Mouse (Mus musculus) Patski (cell line): ENCODE measurements around the gene 1110059E24Rik. TPM values are rescaled to one million over a fixed set of nuclear protein-coding genes. Genes with fewer than 3 reads are reported as not detected.

Experiments
- ATAC-seq: fragments of 100-300 bp; one replicate; pipeline ENCODE4 v1.8.0; 2021
- CTCF ChIA-PET: fragments of 350-600 bp; sonication (Branson Sonifier 250); formaldehyde crosslinking; loops from one replicate; lab custom pipeline; 2022; ENCODE audit warnings: inconsistent platforms; lab: Charles Lee
- POLR2A ChIA-PET: fragments of 350-600 bp; sonication (Branson Sonifier 250); formaldehyde crosslinking; loops from one replicate; lab custom pipeline; 2022; ENCODE audit warnings: antibody characterized with exemption, inconsistent platforms; lab: Charles Lee
- DNase-seq: peaks from one replicate; pipeline ENCODE4 v3.0.0-alpha.2; 2011; ENCODE audit warnings: low read depth, low spot score
- H3K27me3 ChIP-seq: fragments of 371-371 bp; one replicate; pipeline ENCODE4 v1.5.1; 2021
- CTCF ChIP-seq: fragments of 100-300 bp; IDR thresholded peaks from one replicate; pipeline ENCODE4 v1.5.1; 2021
- in situ Hi-C: fragments of 300-500 bp; cut with MboI; formaldehyde crosslinking; loops from 3 replicates; pipeline ENCODE4 v1.11.1; 2018; ENCODE audit warnings: low pct_unique_long_range_greater_than_20kb, mixed read lengths
- polyA plus RNA-seq: library from polyadenylated mRNA; unstranded; gene quantifications from one replicate; pipeline ENCODE4 v1.2.3, GENCODE M21; 2021

1110059E24Rik gene
- polyA plus RNA-seq, 1 experiment from 2014 or later, result 37.7 TPM

GRCm38 (mm10) chr19:21563789-21564460 is 88.9 kb downstream of the 1110059E24Rik start:
- peaks cover 15% of the 10 kb centered on the region for H3K27me3 ChIP-seq
- POLR2A ChIA-PET, result no interaction called here
- peak; percentile 93 for TF ChIP-seq CTCF
- CTCF ChIA-PET, result interaction anchor here (1.1 to 1.4 kb wide), 3 partner anchors 172 to 199 kb away, joined by 3 to 4 read pairs (median 3); no protein-coding TSS in a partner anchor
- ATAC-seq, result peak; percentile 89
- peak; percentile 17 for DNase-seq
- in situ Hi-C loops, result loop anchor here (5.0 to 10.0 kb wide), 4 partner anchors 192 to 767 kb away; no protein-coding TSS in a partner anchor

GRCm38 (mm10) chr19:21562996-21563395 is 89.8 kb downstream of the 1110059E24Rik start:
- in situ Hi-C loops, result loop anchor here (5.0 to 10.0 kb wide), 4 partner anchors 191 to 766 kb away; no protein-coding TSS in a partner anchor
- no peak for TF ChIP-seq CTCF
- ChIA-PET CTCF (no interaction called here), POLR2A (no interaction called here)
- H3K27me3 ChIP-seq, result peaks cover 23% of the 10 kb centered on the region
- no peak for DNase-seq
- ATAC-seq, result no peak

- in situ Hi-C loops, result no loop called here
- no peak for ATAC-seq
- DNase-seq, result no peak
- CTCF ChIA-PET, result no interaction called here
- POLR2A ChIA-PET, result no interaction called here
- peaks cover 44% of the 10 kb centered on the region for H3K27me3 ChIP-seq
- no peak for TF ChIP-seq CTCF
Observed at GRCm38 (mm10) chr19:21552801-21553200, 100.0 kb downstream of the 1110059E24Rik start.

- H3K27me3 ChIP-seq, result peaks cover 49% of the 10 kb centered on the region
- ChIA-PET POLR2A (no interaction called here), CTCF (no interaction called here)
- TF ChIP-seq CTCF, result no peak
- in situ Hi-C loops, result no loop called here
- ATAC-seq, result no peak
- DNase-seq, result no peak
Observed at GRCm38 (mm10) chr19:21551921-21552536, 100.7 kb downstream of the 1110059E24Rik start.

- peaks cover 55% of the 10 kb centered on the region for H3K27me3 ChIP-seq
- ATAC-seq (no peak), DNase-seq (no peak)
- in situ Hi-C loops, result no loop called here
- POLR2A ChIA-PET, result no interaction called here
- CTCF ChIA-PET, result no interaction called here
- no peak for TF ChIP-seq CTCF
Observed at GRCm38 (mm10) chr19:21549713-21550112, 103.1 kb downstream of the 1110059E24Rik start.

GRCm38 (mm10) chr19:21548947-21549346 is 103.8 kb downstream of the 1110059E24Rik start:
- ChIA-PET POLR2A (no interaction called here), CTCF (no interaction called here)

GRCm38 (mm10) chr19:21537125-21537524 is 115.7 kb downstream of the 1110059E24Rik start:
- ATAC-seq, result no peak
- in situ Hi-C loops, result no loop called here
- ChIA-PET POLR2A (no interaction called here), CTCF (no interaction called here)
- TF ChIP-seq CTCF, result no peak
- no peak for DNase-seq
- peaks cover 53% of the 10 kb centered on the region for H3K27me3 ChIP-seq

More at GRCm38 (mm10) chr19:21548947-21549346, 103.8 kb downstream of the 1110059E24Rik start:
- peaks cover 56% of the 10 kb centered on the region for H3K27me3 ChIP-seq
- TF ChIP-seq CTCF, result no peak
- in situ Hi-C loops, result no loop called here
- ATAC-seq (no peak), DNase-seq (no peak)

Other genes with a start within 250 kb of the 1110059E24Rik start
- 0.18 TPM for gene Gda, start 179.5 kb downstream of the 1110059E24Rik start, polyA plus RNA-seq
- gene Abhd17b, start 209 bp upstream of the 1110059E24Rik start, polyA plus RNA-seq, result 33.2 TPM
- 10.5 TPM for gene Cemip2, start 125.4 kb upstream of the 1110059E24Rik start, polyA plus RNA-seq